Mouse (Mus musculus) left cerebral cortex, adult 6 months (tissue): ENCODE data around the gene Gm5458. TPM values are rescaled to one million over a fixed set of nuclear protein-coding genes. Genes with fewer than 3 reads are reported as not detected.

Source experiments
- long read RNA-seq, 2 experiments: library from polyadenylated mRNA; unstranded; transcript quantifications; one replicate each; pipeline ENCODE4 v2.0.0; 2019 to 2020
- polyA plus RNA-seq: library from polyadenylated mRNA; unstranded; fragments of <200 nt; fragmentation: Nextera tagmentation; gene quantifications from 2 replicates; pipeline ENCODE4 v1.2.3, GENCODE M21; 2021

Gene Gm5458
- polyA plus RNA-seq = not detected in 2 replicates
- long read RNA-seq, experiment 1 = 0 reads
- long read RNA-seq, experiment 2 = 0 reads

GRCm38 (mm10) chr14:19602481-19602880, at the start of gene Gm5458:
Gene Gm5458 (minus strand): TSS chr14:19602581.

GRCm38 (mm10) chr14:19584804-19585667, 17.3 kb downstream of the Gm5458 start, which contains the start of gene Gm2237:
Gene Gm2237 (minus strand): TSS chr14:19585135.

GRCm38 (mm10) chr14:19549863-19550262, 52.5 kb downstream of the Gm5458 start, which contains the start of gene Gm2244:
Gene Gm2244 (minus strand): TSS chr14:19549963.

Other genes with a start within 250 kb of the Gm5458 start
- 18.3 TPM in 1 of 2 replicates, not detected in the other for gene Gm21738, start 183.7 kb downstream of the Gm5458 start, polyA plus RNA-seq
- 0.24 and 0.47 TPM in 2 replicates for gene Gm2244, start 52.6 kb downstream of the Gm5458 start, polyA plus RNA-seq
- 3.2 and 6.6 TPM in 2 replicates for gene Gm2237, start 17.4 kb downstream of the Gm5458 start, polyA plus RNA-seq
- gene Nid2, start 148.7 kb upstream of the Gm5458 start, polyA plus RNA-seq = 0.54 and 1.3 TPM in 2 replicates
- 191 and 193 TPM in 2 replicates for gene Rtraf, start 221.2 kb upstream of the Gm5458 start, polyA plus RNA-seq